Mouse (Mus musculus): ENCODE data around the gene Ccdc69. TPM values are rescaled to one million over a fixed set of nuclear protein-coding genes. Genes with fewer than 3 reads are reported as not detected.

The Ccdc69 gene
- polyA plus RNA-seq, 1 experiment from 2014 or later: 0.47 TPM

DNA sequence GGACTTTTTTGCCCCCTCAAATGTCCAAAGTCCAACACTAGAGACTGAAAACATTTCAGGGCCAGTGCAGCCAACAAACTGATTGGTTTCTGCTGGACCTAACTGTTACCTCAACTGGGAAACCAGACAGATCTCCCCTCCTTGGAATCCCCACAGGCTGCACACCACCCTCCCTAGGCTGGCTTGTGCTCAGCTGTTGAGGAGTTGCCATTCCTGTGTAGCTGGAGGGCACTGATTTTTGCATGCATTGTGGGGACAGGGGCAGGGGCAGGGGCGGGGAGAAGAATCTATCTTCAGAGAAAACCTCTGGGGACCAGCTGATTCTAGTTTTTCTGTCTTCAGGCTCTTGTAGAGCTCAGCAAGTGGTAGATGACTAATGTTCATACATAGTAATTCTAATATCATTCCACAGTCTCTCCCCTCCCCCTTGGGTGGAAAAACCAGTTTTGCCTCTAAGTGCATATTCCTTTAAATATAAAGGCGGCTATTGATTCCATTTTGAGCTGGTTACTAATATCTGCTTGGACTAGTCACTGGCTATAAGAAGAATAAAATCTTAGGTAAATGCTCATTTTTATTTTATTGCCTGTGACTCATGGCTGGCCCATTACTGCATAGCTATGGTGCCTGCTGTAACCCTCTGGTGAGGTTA, 50.6 kb downstream of the Ccdc69 start:
- no peak for DNase-seq (ENCODE audit: low spot score)
- peaks cover 7% of the 10 kb centered on the region for H3K27me3 ChIP-seq (replicated peaks; ENCODE audit: low read depth, poor library complexity, severe bottlenecking)
- 0 out of 2 replicates have a peak, but pooled peaks cover 4% of the 10 kb centered on the region for H3K36me3 ChIP-seq (replicated peaks)
- no peaks in the 10 kb centered on the region for H3K9me3 ChIP-seq
- no peak overlapping the region for H3K4me3 ChIP-seq
- peaks cover 57% of the 10 kb centered on the region for H3K4me1 ChIP-seq
- 76% methylated on average over 2 of the region's 2 CpGs for WGBS
- no peak overlapping the region; the same call in 1 of the 2 replicates for H3K27ac ChIP-seq (replicated peaks)

- WGBS: 95% methylated on average over 4 of the region's 4 CpGs
- no peak overlapping the region for H3K27ac ChIP-seq (replicated peaks)
- 0 out of 2 replicates have a peak, but pooled peaks cover 4% of the 10 kb centered on the region for H3K36me3 ChIP-seq (replicated peaks)
- no peak for DNase-seq (ENCODE audit: low spot score)
- H3K9me3 ChIP-seq: no peaks in the 10 kb centered on the region
- H3K4me1 ChIP-seq: peaks cover 53% of the 10 kb centered on the region
- H3K27me3 ChIP-seq (replicated peaks; ENCODE audit: low read depth, poor library complexity, severe bottlenecking): no peaks in the 10 kb centered on the region
- no peak overlapping the region for H3K4me3 ChIP-seq
These were observed 52.0 kb downstream of the Ccdc69 start for GRCm38 (mm10) chr11:55025896-55026295.

DNA sequence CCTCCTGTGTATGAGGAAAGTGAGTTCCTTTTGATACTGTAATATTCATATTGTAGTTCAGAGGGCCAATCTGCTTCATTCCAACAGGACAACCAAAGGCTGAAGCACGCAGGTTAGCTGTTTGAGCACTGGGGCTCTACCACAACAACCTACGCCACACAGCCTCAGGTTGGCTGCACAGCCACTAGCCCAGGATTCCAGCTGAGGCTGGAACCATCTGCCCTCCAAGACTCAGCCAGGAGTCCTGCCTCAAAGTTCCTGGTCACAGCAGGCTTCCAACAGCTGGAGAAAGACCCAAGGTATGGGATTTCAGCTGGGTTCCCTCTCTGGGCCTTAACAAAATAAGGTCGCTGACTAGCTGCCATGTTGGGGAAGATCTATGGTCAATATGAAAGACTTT, 54.3 kb downstream of the Ccdc69 start:
- WGBS: 80% methylated on average over 3 of the region's 3 CpGs
- peak overlapping the region; percentile 44 for H3K4me3 ChIP-seq
- H3K9me3 ChIP-seq: no peaks in the 10 kb centered on the region
- H3K27me3 ChIP-seq (replicated peaks; ENCODE audit: low read depth, poor library complexity, severe bottlenecking): no peaks in the 10 kb centered on the region
- H3K36me3 ChIP-seq (replicated peaks): peaks cover 4% of the 10 kb centered on the region; the same call in 1 of the 2 replicates
- peak overlapping the region; percentile 92 for H3K27ac ChIP-seq (replicated peaks)
- H3K4me1 ChIP-seq: peaks cover 70% of the 10 kb centered on the region
- DNase-seq (ENCODE audit: low spot score): peak; percentile 17

DNA sequence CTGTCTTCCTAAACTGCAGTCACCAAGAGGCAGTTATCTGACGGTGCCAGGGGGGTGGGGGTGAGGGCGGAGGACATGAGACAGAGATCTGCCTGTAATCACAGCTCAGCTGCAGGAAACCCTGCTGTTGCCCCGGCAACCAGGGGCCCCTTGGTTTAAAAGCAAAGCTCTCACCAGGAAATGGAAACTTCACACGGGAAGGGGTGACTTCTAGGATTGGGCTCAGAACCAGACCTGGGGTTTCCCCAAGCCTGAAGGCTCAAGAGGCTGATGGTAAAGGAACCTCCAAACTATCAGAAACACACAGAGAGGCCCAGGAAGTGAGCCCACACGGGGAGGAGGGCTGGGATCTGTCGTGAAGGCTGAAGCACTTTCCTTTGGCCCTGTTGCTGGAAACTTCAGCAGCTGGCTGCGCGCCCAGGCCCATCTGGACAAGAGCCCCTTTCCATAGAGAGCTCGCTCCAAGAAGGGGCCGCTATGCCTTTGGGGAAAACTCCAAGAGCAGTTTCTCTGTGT, 54.8 kb downstream of the Ccdc69 start:
- Histone ChIP-seq H3K27me3 (replicated peaks; ENCODE audit: low read depth, poor library complexity, severe bottlenecking) (no peaks in the 10 kb centered on the region), H3K4me1 (peaks cover 65% of the 10 kb centered on the region), H3K9me3 (no peaks in the 10 kb centered on the region), H3K36me3 (replicated peaks) (peaks cover 4% of the 10 kb centered on the region; the same call in 1 of the 2 replicates), H3K27ac (replicated peaks) (peak overlapping the region; percentile 92), H3K4me3 (peak overlapping the region; percentile 44)
- DNase-seq (ENCODE audit: low spot score): peak; percentile 89
- 15% methylated on average over 10 of the region's 10 CpGs for WGBS

DNA sequence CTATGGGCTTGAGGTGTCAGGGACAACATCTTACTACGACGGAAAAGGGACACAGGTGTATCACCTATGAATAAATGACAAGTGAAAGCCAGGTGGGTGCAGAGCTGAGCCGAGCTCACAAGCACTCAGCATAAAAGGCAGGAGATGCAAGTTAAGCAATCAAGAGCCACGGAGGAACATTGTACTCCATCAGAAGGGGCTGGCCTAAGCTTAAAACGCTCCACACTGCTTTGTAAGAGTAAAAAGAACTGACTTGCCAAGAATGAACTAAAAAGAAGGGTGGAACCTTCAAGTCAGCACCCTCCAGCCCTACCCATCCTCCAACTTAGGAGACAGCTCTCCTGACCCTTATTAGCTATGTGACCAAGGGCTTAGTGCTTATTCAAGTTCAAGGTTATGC, 55.4 kb downstream of the Ccdc69 start:
- no peaks in the 10 kb centered on the region for H3K9me3 ChIP-seq

GRCm38 (mm10) chr11:55021859-55022258, 56.1 kb downstream of the Ccdc69 start:
- H3K9me3 ChIP-seq: no peaks in the 10 kb centered on the region
- no peak overlapping the region for H3K4me3 ChIP-seq
- peaks cover 55% of the 10 kb centered on the region for H3K4me1 ChIP-seq
- peak overlapping the region; percentile 92 for H3K27ac ChIP-seq (replicated peaks)
- 66% methylated on average over 6 of the region's 6 CpGs for WGBS
- H3K36me3 ChIP-seq (replicated peaks): peaks cover 4% of the 10 kb centered on the region; the same call in 1 of the 2 replicates
- no peak for DNase-seq (ENCODE audit: low spot score)
- no peaks in the 10 kb centered on the region for H3K27me3 ChIP-seq (replicated peaks; ENCODE audit: low read depth, poor library complexity, severe bottlenecking)

More for the DNA sequence above, 55.4 kb downstream of the Ccdc69 start:
- Histone ChIP-seq H3K4me3 (peak overlapping the region; percentile 44), H3K36me3 (replicated peaks) (peaks cover 4% of the 10 kb centered on the region; the same call in 1 of the 2 replicates), H3K27ac (replicated peaks) (peak overlapping the region; percentile 92), H3K27me3 (replicated peaks; ENCODE audit: low read depth, poor library complexity, severe bottlenecking) (no peaks in the 10 kb centered on the region), H3K4me1 (peaks cover 60% of the 10 kb centered on the region)
- DNase-seq (ENCODE audit: low spot score): no peak
- WGBS: 72% methylated on average over 5 of the region's 5 CpGs

DNA sequence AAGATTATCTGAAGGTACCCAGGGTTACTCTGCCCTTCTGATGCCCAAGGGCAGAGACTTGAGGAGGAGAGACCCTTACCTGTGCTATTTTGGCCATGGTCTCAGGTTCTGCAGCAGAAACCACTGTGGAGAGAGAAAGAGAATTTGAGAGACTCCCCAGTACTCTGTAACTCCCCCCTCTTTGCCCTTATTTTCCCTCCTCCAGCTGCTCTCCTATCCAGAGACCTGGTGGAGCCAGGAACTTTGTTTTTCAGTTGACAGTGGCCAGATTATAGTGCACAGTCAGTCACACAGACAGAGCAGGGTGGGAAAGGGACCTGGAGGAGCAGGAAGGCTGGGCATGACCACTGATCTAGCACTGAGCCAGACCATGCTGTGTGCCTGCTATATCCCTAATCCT, 56.5 kb downstream of the Ccdc69 start:
- H3K36me3 ChIP-seq (replicated peaks): peaks cover 3% of the 10 kb centered on the region; the same call in 1 of the 2 replicates
- no peaks in the 10 kb centered on the region for H3K27me3 ChIP-seq (replicated peaks; ENCODE audit: low read depth, poor library complexity, severe bottlenecking)
- peaks cover 55% of the 10 kb centered on the region for H3K4me1 ChIP-seq
- no peak for DNase-seq (ENCODE audit: low spot score)
- H3K4me3 ChIP-seq: no peak overlapping the region
- no peaks in the 10 kb centered on the region for H3K9me3 ChIP-seq
- peak overlapping the region; percentile 92 for H3K27ac ChIP-seq (replicated peaks)

DNA sequence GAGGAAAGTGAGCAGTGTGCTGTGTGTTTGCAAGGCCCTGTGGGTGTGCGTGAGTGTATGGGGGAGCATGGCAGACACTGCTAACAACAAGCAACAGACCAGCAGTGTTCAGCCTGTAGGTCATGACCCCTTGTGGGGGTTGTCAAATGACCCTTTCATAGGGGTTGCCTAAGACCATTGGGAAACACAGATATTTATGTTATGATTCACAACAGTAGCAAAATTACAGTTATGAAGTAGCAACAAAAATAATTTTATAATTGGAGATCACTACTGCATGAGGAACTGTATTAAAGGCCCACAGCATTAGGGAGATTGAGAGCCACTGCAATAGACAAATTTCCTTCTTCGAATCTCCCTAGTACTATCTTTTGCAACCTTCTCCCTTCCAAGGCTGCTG, 58.2 kb downstream of the Ccdc69 start:
- Histone ChIP-seq H3K27ac (replicated peaks) (peak overlapping the region; percentile 42; the same call in 1 of the 2 replicates), H3K4me1 (peaks cover 59% of the 10 kb centered on the region), H3K9me3 (no peaks in the 10 kb centered on the region), H3K27me3 (replicated peaks; ENCODE audit: low read depth, poor library complexity, severe bottlenecking) (no peaks in the 10 kb centered on the region), H3K4me3 (no peak overlapping the region), H3K36me3 (replicated peaks) (peaks cover 3% of the 10 kb centered on the region; the same call in 1 of the 2 replicates)
- whole genome bisulfite sequencing: 71% methylated on average over 2 of the region's 2 CpGs
- no peak for DNase-seq (ENCODE audit: low spot score)

DNA sequence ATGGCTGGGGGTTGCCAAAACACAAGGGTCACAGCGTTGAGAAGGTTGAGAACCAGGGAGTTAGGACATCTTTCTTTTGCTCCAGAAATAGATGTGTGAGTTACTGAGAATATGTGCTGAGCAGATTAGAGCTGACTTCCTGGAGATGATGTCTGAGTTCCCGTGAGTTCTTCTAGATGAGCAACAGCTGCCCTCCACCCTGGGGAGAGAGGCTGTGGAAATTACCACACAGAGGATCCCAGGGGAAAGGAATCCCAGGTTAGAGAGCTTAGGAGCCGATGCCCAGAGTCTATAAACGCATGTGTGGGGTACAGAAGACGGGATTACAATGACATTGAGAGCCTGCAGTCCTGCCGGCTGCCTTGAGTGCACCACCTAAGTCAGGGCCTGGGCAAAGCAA, 59.9 kb downstream of the Ccdc69 start:
- no peak overlapping the region for H3K27ac ChIP-seq (replicated peaks)
- 77% methylated on average over 6 of the region's 6 CpGs for WGBS
- no peaks in the 10 kb centered on the region for H3K27me3 ChIP-seq (replicated peaks; ENCODE audit: low read depth, poor library complexity, severe bottlenecking)
- H3K9me3 ChIP-seq: no peaks in the 10 kb centered on the region
- DNase-seq (ENCODE audit: low spot score): no peak
- peaks cover 46% of the 10 kb centered on the region for H3K4me1 ChIP-seq
- no peak overlapping the region for H3K4me3 ChIP-seq
- peaks cover 18% of the 10 kb centered on the region for H3K36me3 ChIP-seq (replicated peaks)

DNA sequence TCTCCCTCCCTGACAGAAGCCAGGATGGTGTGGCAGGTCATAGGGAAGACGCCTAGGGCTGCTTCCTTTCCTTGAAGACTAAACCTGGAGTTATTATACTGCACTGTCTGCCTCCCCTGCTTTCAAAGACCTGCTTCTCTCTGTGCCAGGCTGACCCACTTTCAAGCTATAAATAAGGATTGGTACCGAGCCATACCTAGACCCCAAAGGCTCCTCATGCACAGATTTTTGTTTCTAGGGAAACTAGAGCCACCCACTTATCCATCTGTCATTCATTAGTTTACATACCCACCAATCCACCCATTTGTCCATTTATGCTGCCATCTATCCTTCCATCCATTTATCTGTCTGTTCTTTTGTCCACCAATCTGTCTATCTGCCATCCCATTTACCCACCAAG, 60.7 kb downstream of the Ccdc69 start:
- H3K9me3 ChIP-seq: no peaks in the 10 kb centered on the region
- H3K4me1 ChIP-seq: peaks cover 38% of the 10 kb centered on the region

GRCm38 (mm10) chr11:55016758-55017157, 61.2 kb downstream of the Ccdc69 start:
- 64% methylated on average over 1 of the region's 1 CpGs for WGBS
- Histone ChIP-seq H3K4me3 (no peak overlapping the region), H3K36me3 (replicated peaks) (peaks cover 21% of the 10 kb centered on the region), H3K9me3 (no peaks in the 10 kb centered on the region), H3K27me3 (replicated peaks; ENCODE audit: low read depth, poor library complexity, severe bottlenecking) (no peaks in the 10 kb centered on the region), H3K27ac (replicated peaks) (no peak overlapping the region), H3K4me1 (peaks cover 33% of the 10 kb centered on the region)
- DNase-seq (ENCODE audit: low spot score): no peak

More for the DNA sequence above, 60.7 kb downstream of the Ccdc69 start:
- Histone ChIP-seq H3K27ac (replicated peaks) (no peak overlapping the region), H3K27me3 (replicated peaks; ENCODE audit: low read depth, poor library complexity, severe bottlenecking) (no peaks in the 10 kb centered on the region), H3K36me3 (replicated peaks) (peaks cover 21% of the 10 kb centered on the region), H3K4me3 (no peak overlapping the region)
- no peak for DNase-seq (ENCODE audit: low spot score)
- 78% methylated on average over 2 of the region's 2 CpGs for WGBS

DNA sequence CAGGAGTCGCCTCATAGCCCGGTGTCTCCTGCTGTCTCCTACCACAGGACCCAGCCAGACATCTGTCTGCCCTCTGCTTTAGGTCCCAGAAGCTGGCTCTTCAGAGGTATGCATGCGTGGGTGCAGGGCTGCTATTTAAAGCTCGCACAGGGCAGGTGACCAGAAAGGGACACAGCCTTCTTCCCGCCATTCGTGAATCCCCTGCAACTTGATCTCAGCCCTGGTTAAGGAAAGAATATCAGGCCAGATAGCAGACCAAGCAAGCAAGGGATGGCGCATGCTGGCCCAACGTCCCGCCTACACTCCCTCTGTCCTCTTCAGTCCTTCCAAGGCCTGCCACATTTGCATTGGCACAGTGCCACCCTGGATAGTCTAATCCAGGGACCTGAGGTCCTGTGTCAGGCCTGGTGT, 62.1 kb downstream of the Ccdc69 start:
- Histone ChIP-seq H3K36me3 (replicated peaks) (peaks cover 28% of the 10 kb centered on the region), H3K27me3 (replicated peaks; ENCODE audit: low read depth, poor library complexity, severe bottlenecking) (no peaks in the 10 kb centered on the region), H3K4me3 (no peak overlapping the region), H3K27ac (replicated peaks) (peak overlapping the region; percentile 26; the same call in 1 of the 2 replicates), H3K4me1 (peaks cover 28% of the 10 kb centered on the region), H3K9me3 (no peaks in the 10 kb centered on the region)
- 69% methylated on average over 9 of the region's 9 CpGs for WGBS
- DNase-seq (ENCODE audit: low spot score): no peak

- Histone ChIP-seq H3K27me3 (replicated peaks; ENCODE audit: low read depth, poor library complexity, severe bottlenecking) (no peaks in the 10 kb centered on the region), H3K9me3 (no peaks in the 10 kb centered on the region)
These were observed 62.7 kb downstream of the Ccdc69 start for GRCm38 (mm10) chr11:55015264-55015663.

More at GRCm38 (mm10) chr11:55015264-55015663, 62.7 kb downstream of the Ccdc69 start:
- no peak for DNase-seq (ENCODE audit: low spot score)
- 66% methylated on average over 3 of the region's 3 CpGs for WGBS
- Histone ChIP-seq H3K4me3 (no peak overlapping the region), H3K27ac (replicated peaks) (no peak overlapping the region), H3K36me3 (replicated peaks) (peaks cover 34% of the 10 kb centered on the region), H3K4me1 (peaks cover 26% of the 10 kb centered on the region)

All from embryonic facial prominence, embryonic 10.5 days (tissue).